Mouse (Mus musculus): ENCODE measurements around the gene Zc3h7b. TPM values are rescaled to one million over a fixed set of nuclear protein-coding genes. Genes with fewer than 3 reads are reported as not detected.

Gene Zc3h7b
- total RNA-seq, 1 experiment: 22.5 TPM

DNA sequence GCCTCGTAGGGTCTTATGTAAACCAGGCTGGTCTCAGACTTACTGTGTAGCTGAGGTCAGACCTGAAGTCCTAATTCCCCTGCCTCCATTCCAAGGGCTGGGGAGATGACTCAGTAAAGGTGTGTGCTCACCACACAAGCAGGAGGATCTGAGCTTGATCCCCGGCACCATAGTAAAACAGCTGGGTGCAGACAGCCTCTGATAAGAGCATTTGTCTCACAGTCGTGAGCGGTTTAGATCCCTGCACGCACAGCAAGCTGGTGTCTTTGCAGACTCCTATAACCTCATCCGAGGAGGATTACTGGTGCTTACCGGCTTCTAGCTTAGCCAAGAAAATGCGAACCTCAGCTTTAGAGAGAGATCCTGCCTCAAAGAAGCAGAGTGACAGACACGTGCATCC, 8.8 kb downstream of the Zc3h7b start:
- no peak for TF ChIP-seq ZNF384 (IDR thresholded peaks at IDR 0.05; ENCODE audit: low read depth, low read length)
- no peak for TF ChIP-seq ZC3H11A (IDR thresholded peaks at IDR 0.05; ENCODE audit: borderline replicate concordance, low read depth, low read length)
- no peak for TF ChIP-seq CHD2 (IDR thresholded peaks at IDR 0.05; ENCODE audit: low read depth, low read length)
- TF ChIP-seq HCFC1 (IDR thresholded peaks at IDR 0.05; ENCODE audit: borderline replicate concordance, insufficient read depth, low read length): no peak
- TF ChIP-seq MAFK (IDR thresholded peaks at IDR 0.05; ENCODE audit: insufficient read depth, low read depth, low read length): no peak
- H3K36me3 ChIP-seq (ENCODE audit: control insufficient read depth, insufficient read depth, low read length, poor library complexity, severe bottlenecking): no peaks in the 10 kb centered on the region; the same call in 1 of the 2 replicates
- H3K9ac ChIP-seq (ENCODE audit: insufficient read depth, low read depth, low read length, poor library complexity, severe bottlenecking): no peak overlapping the region
- H3K4me1 ChIP-seq (ENCODE audit: control insufficient read depth in 2 of 2, insufficient read depth in 2 of 2, low read length in 2 of 2, poor library complexity in 1 of 2): no peaks in the 10 kb centered on the region; a peak in 1 of 4 replicates
- H3K4me3 ChIP-seq (ENCODE audit: insufficient read depth in 1 of 2, low read depth in 1 of 2, low read length in 2 of 2, poor library complexity in 1 of 2, severe bottlenecking in 1 of 2): no peak overlapping the region
- no peaks in the 10 kb centered on the region for H3K9me3 ChIP-seq (ENCODE audit: control insufficient read depth, insufficient read depth, low read depth, low read length)
- no peak overlapping the region for H3K27ac ChIP-seq (ENCODE audit: insufficient read depth, low read depth, low read length, poor library complexity, severe bottlenecking)
- no peak for DNase-seq (ENCODE audit: low read depth, low spot score)
- in situ Hi-C loops (cut with MboI; ENCODE audit: low sequenced_read_pairs in 2 of 2, unreplicated experiment in 2 of 2): no loop called here

DNA sequence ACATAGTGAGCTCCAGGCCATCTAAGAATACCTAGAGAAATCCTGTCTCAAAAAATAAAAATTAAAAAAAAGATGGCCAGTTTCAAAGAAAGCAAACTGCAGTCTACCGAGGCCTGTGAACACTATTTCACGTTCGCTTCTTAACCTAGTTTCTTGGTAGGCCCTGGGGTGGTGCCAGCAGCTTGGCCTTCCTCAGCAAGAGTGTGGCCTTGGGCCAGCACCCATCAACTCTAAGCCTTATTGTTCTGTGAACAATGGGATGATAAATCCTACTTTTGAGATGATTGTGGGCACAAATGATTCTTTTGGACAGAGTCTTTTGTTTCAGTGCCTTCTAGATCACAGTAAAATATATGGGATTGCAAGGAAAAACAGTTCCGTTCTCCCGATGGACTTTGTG, 13.8 kb downstream of the Zc3h7b start:
- no peak overlapping the region for H3K4me3 ChIP-seq (ENCODE audit: insufficient read depth in 1 of 2, low read depth in 1 of 2, low read length in 2 of 2, poor library complexity in 1 of 2, severe bottlenecking in 1 of 2)
- no peak overlapping the region for H3K27ac ChIP-seq (ENCODE audit: insufficient read depth, low read depth, low read length, poor library complexity, severe bottlenecking)
- no peak for TF ChIP-seq MAFK (IDR thresholded peaks at IDR 0.05; ENCODE audit: insufficient read depth, low read depth, low read length)
- TF ChIP-seq ZNF384 (IDR thresholded peaks at IDR 0.05; ENCODE audit: low read depth, low read length): no peak
- no peak for TF ChIP-seq CHD2 (IDR thresholded peaks at IDR 0.05; ENCODE audit: low read depth, low read length)
- no peak for TF ChIP-seq ZC3H11A (IDR thresholded peaks at IDR 0.05; ENCODE audit: borderline replicate concordance, low read depth, low read length)
- no peak for TF ChIP-seq HCFC1 (IDR thresholded peaks at IDR 0.05; ENCODE audit: borderline replicate concordance, insufficient read depth, low read length)
- no peak for DNase-seq (ENCODE audit: low read depth, low spot score)
- H3K4me1 ChIP-seq (ENCODE audit: control insufficient read depth in 2 of 2, insufficient read depth in 2 of 2, low read length in 2 of 2, poor library complexity in 1 of 2): no peaks in the 10 kb centered on the region
- H3K9ac ChIP-seq (ENCODE audit: insufficient read depth, low read depth, low read length, poor library complexity, severe bottlenecking): no peak overlapping the region
- in situ Hi-C loops (cut with MboI; ENCODE audit: low sequenced_read_pairs in 2 of 2, unreplicated experiment in 2 of 2): no loop called here
- H3K9me3 ChIP-seq (ENCODE audit: control insufficient read depth, insufficient read depth, low read depth, low read length): no peaks in the 10 kb centered on the region
- no peaks in the 10 kb centered on the region for H3K36me3 ChIP-seq (ENCODE audit: control insufficient read depth, insufficient read depth, low read length, poor library complexity, severe bottlenecking)

DNA sequence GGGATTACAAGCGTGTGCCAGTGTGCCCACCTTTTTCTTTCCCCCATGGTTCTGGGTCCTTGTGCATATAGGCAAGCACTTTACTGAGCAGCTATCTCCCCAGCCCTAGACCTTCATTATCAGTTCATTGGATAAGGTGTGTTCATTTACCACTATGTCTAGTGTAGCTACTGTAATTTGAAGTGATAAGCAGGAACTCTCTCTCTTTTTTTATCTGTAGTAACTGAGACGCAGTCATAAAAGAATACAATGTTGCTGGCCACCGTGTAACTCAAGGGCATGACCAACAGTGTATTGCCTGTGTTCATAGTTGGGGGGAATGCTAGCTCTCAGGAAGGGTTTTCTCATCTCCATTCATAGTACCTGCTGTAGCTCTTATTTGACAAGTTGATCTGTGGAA, 14.7 kb downstream of the Zc3h7b start:
- TF ChIP-seq HCFC1 (IDR thresholded peaks at IDR 0.05; ENCODE audit: borderline replicate concordance, insufficient read depth, low read length): no peak
- no peak for TF ChIP-seq MAFK (IDR thresholded peaks at IDR 0.05; ENCODE audit: insufficient read depth, low read depth, low read length)
- TF ChIP-seq CHD2 (IDR thresholded peaks at IDR 0.05; ENCODE audit: low read depth, low read length): no peak
- TF ChIP-seq ZNF384 (IDR thresholded peaks at IDR 0.05; ENCODE audit: low read depth, low read length): no peak
- TF ChIP-seq ZC3H11A (IDR thresholded peaks at IDR 0.05; ENCODE audit: borderline replicate concordance, low read depth, low read length): no peak
- Histone ChIP-seq H3K36me3 (ENCODE audit: control insufficient read depth, insufficient read depth, low read length, poor library complexity, severe bottlenecking) (no peaks in the 10 kb centered on the region), H3K27ac (ENCODE audit: insufficient read depth, low read depth, low read length, poor library complexity, severe bottlenecking) (no peak overlapping the region), H3K4me1 (ENCODE audit: control insufficient read depth in 2 of 2, insufficient read depth in 2 of 2, low read length in 2 of 2, poor library complexity in 1 of 2) (no peaks in the 10 kb centered on the region), H3K4me3 (ENCODE audit: insufficient read depth in 1 of 2, low read depth in 1 of 2, low read length in 2 of 2, poor library complexity in 1 of 2, severe bottlenecking in 1 of 2) (no peak overlapping the region), H3K9ac (ENCODE audit: insufficient read depth, low read depth, low read length, poor library complexity, severe bottlenecking) (no peak overlapping the region), H3K9me3 (ENCODE audit: control insufficient read depth, insufficient read depth, low read depth, low read length) (no peaks in the 10 kb centered on the region)
- DNase-seq (ENCODE audit: low read depth, low spot score): no peak
- in situ Hi-C loops (cut with MboI; ENCODE audit: low sequenced_read_pairs in 2 of 2, unreplicated experiment in 2 of 2): no loop called here

DNA sequence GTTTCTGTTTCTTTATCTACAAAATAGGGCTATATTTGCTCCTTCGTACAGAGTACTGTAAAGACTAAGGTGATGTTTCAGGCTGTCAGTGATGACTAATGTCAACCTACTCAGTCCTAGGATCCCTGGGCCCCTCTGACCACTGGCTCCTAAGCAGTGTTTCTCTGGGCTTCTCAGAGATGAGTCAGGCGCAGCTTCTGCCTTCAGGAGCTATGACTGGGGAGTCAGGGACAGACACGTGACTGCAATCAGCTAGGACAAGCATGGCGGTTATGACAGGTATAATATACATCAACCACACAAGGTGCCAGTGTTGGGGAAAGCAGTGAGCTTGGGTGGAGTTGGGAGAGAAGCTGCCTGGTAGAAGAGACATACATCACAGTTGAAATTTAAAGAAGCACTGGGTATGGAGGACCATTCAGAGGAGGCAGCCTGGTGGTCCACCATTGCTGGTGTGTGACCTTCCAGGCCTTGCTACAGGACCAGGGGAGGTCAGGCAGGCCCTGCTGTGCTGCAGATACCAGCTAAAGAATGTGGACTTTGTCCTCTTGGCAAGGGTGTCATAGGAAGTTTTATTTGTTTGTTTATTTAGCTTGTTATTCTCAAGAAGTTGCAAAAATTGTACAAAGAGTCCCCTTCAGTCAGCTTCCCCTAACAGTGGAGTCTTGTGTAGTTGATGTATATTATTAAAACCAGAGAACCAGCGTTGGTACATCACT, 15.7 kb downstream of the Zc3h7b start:
- no peak for DNase-seq (ENCODE audit: low read depth, low spot score)
- Histone ChIP-seq H3K27ac (ENCODE audit: insufficient read depth, low read depth, low read length, poor library complexity, severe bottlenecking) (no peak overlapping the region), H3K4me1 (ENCODE audit: control insufficient read depth in 2 of 2, insufficient read depth in 2 of 2, low read length in 2 of 2, poor library complexity in 1 of 2) (no peaks in the 10 kb centered on the region), H3K4me3 (ENCODE audit: insufficient read depth in 1 of 2, low read depth in 1 of 2, low read length in 2 of 2, poor library complexity in 1 of 2, severe bottlenecking in 1 of 2) (no peak overlapping the region), H3K9me3 (ENCODE audit: control insufficient read depth, insufficient read depth, low read depth, low read length) (no peaks in the 10 kb centered on the region), H3K9ac (ENCODE audit: insufficient read depth, low read depth, low read length, poor library complexity, severe bottlenecking) (no peak overlapping the region), H3K36me3 (ENCODE audit: control insufficient read depth, insufficient read depth, low read length, poor library complexity, severe bottlenecking) (no peaks in the 10 kb centered on the region)
- in situ Hi-C loops (cut with MboI; ENCODE audit: low sequenced_read_pairs in 2 of 2, unreplicated experiment in 2 of 2): no loop called here
- TF ChIP-seq CHD2 (IDR thresholded peaks at IDR 0.05; ENCODE audit: low read depth, low read length) (no peak), MAFK (IDR thresholded peaks at IDR 0.05; ENCODE audit: insufficient read depth, low read depth, low read length) (no peak), ZC3H11A (IDR thresholded peaks at IDR 0.05; ENCODE audit: borderline replicate concordance, low read depth, low read length) (no peak), HCFC1 (IDR thresholded peaks at IDR 0.05; ENCODE audit: borderline replicate concordance, insufficient read depth, low read length) (no peak), ZNF384 (IDR thresholded peaks at IDR 0.05; ENCODE audit: low read depth, low read length) (no peak)
